Mouse (Mus musculus) hematopoietic stem cell, adult 5-6 weeks (primary cell): ENCODE data around the gene Npsr1. TPM values are rescaled to one million over a fixed set of nuclear protein-coding genes. Genes with fewer than 3 reads are reported as not detected.

Experiments
- ATAC-seq, 2 experiments: fragments of 125-278 bp in 1 of 2; replicated peaks in 1 of 2; 2 replicates each; pipeline ENCODE4 v1.8.0; 2016 to 2017; ENCODE audit warnings: inconsistent platforms in 2 of 2, mild to moderate bottlenecking in 2 of 2, moderate number of reproducible peaks in 2 of 2, low read depth in 1 of 2, moderate TSS enrichment in 1 of 2; ENCODE audit not compliant: low FRiP score in 2 of 2, poor library complexity in 2 of 2, severe bottlenecking in 2 of 2, insufficient read depth in 1 of 2, low TSS enrichment in 1 of 2
- total RNA-seq: library from RNA; stranded (forward); fragments of 172-1452, 232-1000 nt; gene quantifications from 2 replicates; pipeline ENCODE4 v1.2.3, GENCODE M21; 2017

Npsr1 gene
- total RNA-seq, 1 experiment from 2014 or later = not detected

DNA sequence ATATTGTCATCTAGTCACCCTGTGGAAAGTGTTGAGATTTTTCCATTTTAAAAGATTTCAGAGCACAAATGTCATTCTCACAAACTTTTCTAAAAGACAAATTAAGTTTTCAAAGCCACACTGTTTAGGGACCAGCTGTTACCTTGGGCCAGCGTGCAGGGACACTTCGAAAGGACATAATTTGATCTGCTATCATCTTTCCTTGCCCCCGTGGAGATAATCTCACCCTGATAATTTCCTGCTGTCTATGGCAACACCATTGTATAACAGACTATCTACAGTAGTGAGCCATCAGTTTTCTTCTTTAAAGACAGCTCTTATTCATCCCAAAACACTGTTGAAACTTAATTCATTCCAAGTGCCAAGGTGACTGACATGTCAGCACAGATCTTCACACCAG, 209.6 kb downstream of the Npsr1 start:
- ATAC-seq = no peak

- ATAC-seq = no peak
Measured at GRCm38 (mm10) chr9:24315835-24316234, 218.0 kb downstream of the Npsr1 start.

DNA sequence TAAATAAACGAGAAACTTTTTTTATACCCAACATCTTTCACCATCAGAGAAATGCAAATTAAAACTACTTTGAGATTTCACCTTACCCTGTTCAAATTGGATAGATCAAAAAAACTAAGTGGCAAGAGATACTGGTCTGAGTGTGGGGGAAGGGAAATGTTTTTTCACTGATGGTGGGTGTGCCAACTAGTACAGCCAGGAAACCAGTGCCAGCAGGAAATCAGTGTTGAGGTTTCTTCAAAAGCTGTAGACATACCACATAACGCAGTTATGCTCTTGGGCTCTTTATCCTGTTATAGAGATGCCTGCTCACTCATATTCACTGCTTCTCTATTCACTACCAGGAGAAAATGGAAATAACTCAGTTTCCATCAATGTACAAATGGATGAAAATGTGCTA, 233.9 kb downstream of the Npsr1 start:
- ATAC-seq = peak in 1 of 2 experiments; percentile 42; a peak in 1 of 4 replicates

DNA sequence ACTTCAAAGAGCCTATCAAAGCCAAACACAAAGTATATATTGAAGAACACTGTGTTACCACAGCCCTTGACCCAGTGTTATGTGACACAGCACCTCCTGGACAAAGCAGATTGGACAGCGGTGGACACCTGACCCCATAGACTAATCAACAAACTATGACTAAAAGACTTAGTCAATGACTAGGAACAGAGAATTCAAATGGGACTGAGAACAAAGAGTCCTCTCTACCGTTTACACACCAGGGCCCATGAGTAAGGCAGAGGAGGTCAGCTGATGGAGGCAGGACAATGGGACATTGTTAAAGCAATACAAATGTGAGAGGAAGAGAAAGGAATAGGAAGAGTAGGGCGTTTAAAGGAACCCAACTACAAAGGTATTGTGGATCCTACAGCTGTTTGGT, 243.5 kb downstream of the Npsr1 start:
- no peak for ATAC-seq

- ATAC-seq = no peak
Measured at GRCm38 (mm10) chr9:24347011-24347410, 249.2 kb downstream of the Npsr1 start.

GRCm38 (mm10) chr9:24349510-24349909, 251.7 kb downstream of the Npsr1 start:
- no peak for ATAC-seq

DNA sequence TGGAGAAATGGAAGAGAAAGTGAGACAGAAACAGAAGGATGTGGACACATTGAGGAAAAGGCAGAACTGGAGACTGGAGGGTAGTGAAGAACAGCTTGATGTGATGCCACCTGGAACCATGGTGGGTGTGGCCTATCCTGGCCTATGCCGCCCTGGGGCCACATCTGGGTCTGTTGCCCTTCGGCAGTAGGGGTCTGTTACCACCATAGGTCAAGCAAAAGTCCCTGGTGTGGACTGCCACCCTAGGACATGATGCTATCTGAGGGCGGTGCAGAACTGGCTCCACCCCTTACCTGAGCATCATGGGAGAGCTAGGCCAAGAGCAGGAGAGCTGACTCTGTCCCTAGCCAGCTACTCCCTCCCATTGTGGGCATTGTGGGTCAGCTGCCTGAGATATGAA, 253.6 kb downstream of the Npsr1 start:
- no peak for ATAC-seq
